ENCODE assay signal across 18 mouse cellular contexts in genomic region chr10:12092521-12092920, GRCm38 (mm10).
"Had no signal": no experiment of that assay in that cellular context is flagged by ENCODE, and none has a peak within 500 bp of the region (broad histone marks: within the 10 kb centered on the region; RNA-seq: fewer than 3 reads in every experiment).

No protein-coding gene starts in this region.

- DNase-seq: gastrocnemius, adult 2 months; gastrocnemius, postnatal 10 days; gastrocnemius, postnatal 25 days; heart, adult 18-20 months; heart, postnatal 10 days; heart, postnatal 4 days; kidney, adult 18-20 months; kidney, adult 8-10 months; kidney, postnatal 10 days; kidney, postnatal 25 days; kidney, postnatal 4 days; liver; liver, embryonic 13.5 days; liver, postnatal 0 days had no signal

- ATAC-seq: hindbrain, embryonic 16.5 days; inflammation-experienced regulatory T-cells, adult 6 months; intestine, embryonic 15.5 days; intestine, postnatal 0 days; liver, postnatal 0 days had no signal
